Mouse (Mus musculus) stomach, embryonic 14.5 days (tissue): ENCODE data around the gene Frmd4a. TPM values are rescaled to one million over a fixed set of nuclear protein-coding genes. Genes with fewer than 3 reads are reported as not detected.

Source experiments
- ATAC-seq: fragments of 200-750 bp; cut with Nextera tagmentation; 2 replicates; pipeline ENCODE4 v1.8.0; 2017; ENCODE audit warnings: low read depth, moderate TSS enrichment; ENCODE audit not compliant: insufficient number of reproducible peaks, insufficient read depth, low FRiP score
- H3K27ac ChIP-seq: fragments of 300-500 bp; sonication (generic); 2 replicates; pipeline ENCODE4 v1.5.1; 2014; ENCODE audit warnings: mild to moderate bottlenecking, low read length, moderate library complexity, mixed read lengths
- H3K27me3 ChIP-seq: fragments of 300-500 bp; sonication (generic); 2 replicates; pipeline ENCODE4 v1.6.1; 2014; ENCODE audit warnings: low read length, control low read depth, mixed read lengths; ENCODE audit not compliant: control insufficient read depth, insufficient read depth
- H3K36me3 ChIP-seq: fragments of 300-500 bp; sonication (generic); 2 replicates; pipeline ENCODE4 v1.6.1; 2014; ENCODE audit warnings: mild to moderate bottlenecking, control low read depth, low read length, moderate library complexity, mixed read lengths; ENCODE audit not compliant: control insufficient read depth, insufficient read depth
- H3K4me1 ChIP-seq: fragments of 300-500 bp; sonication (generic); 2 replicates; pipeline ENCODE4 v1.6.1; 2014; ENCODE audit warnings: low read length, control low read depth, mixed read lengths; ENCODE audit not compliant: control insufficient read depth, insufficient read depth
- H3K4me2 ChIP-seq: fragments of 300-500 bp; sonication (generic); replicated peaks from 2 replicates; pipeline ENCODE4 v1.6.1; 2014; ENCODE audit warnings: low read depth, low read length, control low read depth
- H3K4me3 ChIP-seq: fragments of 300-500 bp; sonication (generic); 2 replicates; pipeline ENCODE4 v1.5.1; 2014; ENCODE audit warnings: low read depth, low read length, control low read depth
- H3K9ac ChIP-seq: fragments of 300-500 bp; sonication (generic); replicated peaks from 2 replicates; pipeline ENCODE4 v1.6.1; 2014; ENCODE audit warnings: low read depth, mild to moderate bottlenecking, control low read depth, low read length, moderate library complexity, mixed read lengths
- H3K9me3 ChIP-seq: fragments of 300-500 bp; sonication (generic); 2 replicates; pipeline ENCODE4 v1.6.1; 2016; ENCODE audit warnings: low read depth, low read length, control low read depth; ENCODE audit not compliant: control insufficient read depth
- WGBS: fragments of 180-500 bp; shearing (Covaris S2); extraction: QIAGEN DNeasy Blood & Tissue Kit; methylation state at CpG from one replicate; pipeline ENCODE4 v1.1.7; 2014; 5-methylcytosine and 5-hydroxymethylcytosine counted together
- polyA plus RNA-seq: library from polyadenylated mRNA; unstranded; fragments of >200 nt; fragmentation: Nextera tagmentation; extraction: Ambion mirVana; gene quantifications from 2 replicates; pipeline ENCODE4 v1.2.1, GENCODE M21; 2014

Gene Frmd4a
- polyA plus RNA-seq, 1 experiment from 2014 or later = 42.4 TPM

- Histone ChIP-seq H3K4me1 (peaks cover 17% of the 10 kb centered on the region), H3K27ac (no peak overlapping the region), H3K9ac (no peak overlapping the region), H3K4me2 (no peak overlapping the region), H3K27me3 (no peaks in the 10 kb centered on the region), H3K9me3 (no peaks in the 10 kb centered on the region), H3K36me3 (peaks cover 4% of the 10 kb centered on the region; the same call in 1 of the 2 replicates), H3K4me3 (no peak overlapping the region)
- 75% methylated on average over 2 of the region's 2 CpGs for WGBS
- no peak for ATAC-seq
Measured at GRCm38 (mm10) chr2:4494478-4494877, 477.0 kb downstream of the Frmd4a start.

- no peak overlapping the region for H3K9ac ChIP-seq
- H3K27ac ChIP-seq = no peak overlapping the region
- H3K4me2 ChIP-seq = no peak overlapping the region
- H3K4me3 ChIP-seq = no peak overlapping the region
- WGBS = 3% methylated on average over 1 of the region's 1 CpGs
- H3K9me3 ChIP-seq = no peaks in the 10 kb centered on the region
- H3K27me3 ChIP-seq = no peaks in the 10 kb centered on the region
- no peak for ATAC-seq
- peaks cover 4% of the 10 kb centered on the region; the same call in 1 of the 2 replicates for H3K36me3 ChIP-seq
- H3K4me1 ChIP-seq = 0 out of 2 replicates have a peak, but pooled peaks cover 3% of the 10 kb centered on the region
Measured at GRCm38 (mm10) chr2:4499257-4499656, 481.7 kb downstream of the Frmd4a start.

- H3K4me3 ChIP-seq = no peak overlapping the region
- ATAC-seq = no peak
Measured at GRCm38 (mm10) chr2:4499916-4500315, 482.4 kb downstream of the Frmd4a start.

GRCm38 (mm10) chr2:4501257-4502027 is 483.9 kb downstream of the Frmd4a start:
- no peak overlapping the region for H3K4me2 ChIP-seq
- no peaks in the 10 kb centered on the region for H3K27me3 ChIP-seq
- no peak overlapping the region for H3K4me3 ChIP-seq
- no peak for ATAC-seq
- H3K9me3 ChIP-seq = no peaks in the 10 kb centered on the region
- peaks cover 4% of the 10 kb centered on the region; the same call in 1 of the 2 replicates for H3K36me3 ChIP-seq
- 74% methylated on average over 15 of the region's 15 CpGs for WGBS
- H3K9ac ChIP-seq = no peak overlapping the region
- H3K27ac ChIP-seq = no peak overlapping the region
- H3K4me1 ChIP-seq = 0 out of 2 replicates have a peak, but pooled peaks cover 3% of the 10 kb centered on the region

More at GRCm38 (mm10) chr2:4499916-4500315, 482.4 kb downstream of the Frmd4a start:
- H3K9ac ChIP-seq = no peak overlapping the region
- H3K36me3 ChIP-seq = peaks cover 4% of the 10 kb centered on the region; the same call in 1 of the 2 replicates
- H3K27ac ChIP-seq = no peak overlapping the region
- H3K4me2 ChIP-seq = no peak overlapping the region
- 91% methylated on average over 9 of the region's 9 CpGs for WGBS
- no peaks in the 10 kb centered on the region for H3K27me3 ChIP-seq
- H3K9me3 ChIP-seq = no peaks in the 10 kb centered on the region
- 0 out of 2 replicates have a peak, but pooled peaks cover 3% of the 10 kb centered on the region for H3K4me1 ChIP-seq

- no peak overlapping the region for H3K4me3 ChIP-seq
- no peak overlapping the region for H3K9ac ChIP-seq
- no peak overlapping the region for H3K4me2 ChIP-seq
- no peak overlapping the region for H3K27ac ChIP-seq
- 89% methylated on average over 10 of the region's 10 CpGs for WGBS
- peaks cover 11% of the 10 kb centered on the region; the same call in 1 of the 2 replicates for H3K4me1 ChIP-seq
- no peak for ATAC-seq
- H3K27me3 ChIP-seq = no peaks in the 10 kb centered on the region
- H3K36me3 ChIP-seq = no peaks in the 10 kb centered on the region; the same call in 1 of the 2 replicates
- H3K9me3 ChIP-seq = no peaks in the 10 kb centered on the region
Measured at GRCm38 (mm10) chr2:4504413-4504812, 486.9 kb downstream of the Frmd4a start.

GRCm38 (mm10) chr2:4505695-4506094 is 488.2 kb downstream of the Frmd4a start:
- no peak overlapping the region for H3K4me2 ChIP-seq
- peaks cover 22% of the 10 kb centered on the region; the same call in 1 of the 2 replicates for H3K4me1 ChIP-seq
- no peaks in the 10 kb centered on the region for H3K9me3 ChIP-seq
- ATAC-seq = no peak
- H3K4me3 ChIP-seq = no peak overlapping the region
- no peaks in the 10 kb centered on the region; the same call in 1 of the 2 replicates for H3K36me3 ChIP-seq
- 90% methylated on average over 4 of the region's 4 CpGs for WGBS
- no peak overlapping the region for H3K9ac ChIP-seq
- no peaks in the 10 kb centered on the region for H3K27me3 ChIP-seq
- H3K27ac ChIP-seq = no peak overlapping the region

GRCm38 (mm10) chr2:4506659-4507058 is 489.1 kb downstream of the Frmd4a start:
- Histone ChIP-seq H3K9me3 (no peaks in the 10 kb centered on the region), H3K9ac (no peak overlapping the region), H3K4me1 (peaks cover 25% of the 10 kb centered on the region; the same call in 1 of the 2 replicates), H3K36me3 (no peaks in the 10 kb centered on the region; the same call in 1 of the 2 replicates), H3K27ac (no peak overlapping the region), H3K4me2 (no peak overlapping the region), H3K4me3 (no peak overlapping the region), H3K27me3 (no peaks in the 10 kb centered on the region)
- WGBS = 92% methylated on average over 9 of the region's 9 CpGs
- ATAC-seq = no peak

- peak overlapping the region; percentile 85; the same call in 1 of the 2 replicates for H3K27ac ChIP-seq
- 90% methylated on average over 13 of the region's 13 CpGs for WGBS
- H3K36me3 ChIP-seq = no peaks in the 10 kb centered on the region; the same call in 1 of the 2 replicates
- no peak overlapping the region for H3K4me3 ChIP-seq
- no peaks in the 10 kb centered on the region for H3K27me3 ChIP-seq
- no peak for ATAC-seq
- H3K4me2 ChIP-seq = no peak overlapping the region
- no peaks in the 10 kb centered on the region for H3K9me3 ChIP-seq
- no peak overlapping the region for H3K9ac ChIP-seq
- H3K4me1 ChIP-seq = peaks cover 25% of the 10 kb centered on the region; the same call in 1 of the 2 replicates
Measured at GRCm38 (mm10) chr2:4507887-4508615, 490.5 kb downstream of the Frmd4a start.
